Mouse (Mus musculus) common myeloid progenitor, adult 5-6 weeks (primary cell): ENCODE results near the gene Ube2j1. TPM values are rescaled to one million over a fixed set of nuclear protein-coding genes. Genes with fewer than 3 reads are reported as not detected.

Source experiments
- ATAC-seq: replicated peaks from 2 replicates; pipeline ENCODE4 v1.8.0; 2016; ENCODE audit warnings: low read depth, mild to moderate bottlenecking, moderate TSS enrichment, inconsistent platforms; ENCODE audit not compliant: poor library complexity, severe bottlenecking
- total RNA-seq: library from RNA; stranded (forward); fragments of 200-1000, 187-1606 nt; gene quantifications from 2 replicates; pipeline ENCODE4 v1.2.3, GENCODE M21; 2017

Ube2j1 gene
- total RNA-seq, 1 experiment from 2014 or later: 53.7 TPM

- no peak for ATAC-seq
These were observed 23.6 kb upstream of the Ube2j1 start for GRCm38 (mm10) chr4:33007443-33008217.

DNA sequence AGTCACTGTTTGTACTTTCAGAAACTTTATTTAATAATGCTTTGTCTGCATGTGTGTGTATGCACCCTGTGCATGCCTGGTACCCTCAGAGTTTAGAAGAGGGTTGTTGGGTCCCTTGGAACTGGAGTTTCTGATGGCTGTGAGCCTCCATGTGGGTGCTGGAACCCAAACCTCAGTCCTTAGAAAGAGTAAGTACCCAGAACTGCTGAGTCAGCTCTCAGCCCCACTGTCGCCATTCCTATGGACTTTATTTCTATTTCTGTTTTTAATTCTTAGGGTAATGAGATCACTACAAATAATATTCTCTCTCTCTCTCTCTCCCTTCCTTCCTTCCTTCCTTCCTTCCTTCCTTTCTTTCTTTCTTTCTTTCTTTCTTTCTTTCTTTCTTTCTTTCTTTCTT is 21.1 kb upstream of the Ube2j1 start:
- no peak for ATAC-seq

GRCm38 (mm10) chr4:33012484-33012883 is 18.7 kb upstream of the Ube2j1 start:
- no peak for ATAC-seq

DNA sequence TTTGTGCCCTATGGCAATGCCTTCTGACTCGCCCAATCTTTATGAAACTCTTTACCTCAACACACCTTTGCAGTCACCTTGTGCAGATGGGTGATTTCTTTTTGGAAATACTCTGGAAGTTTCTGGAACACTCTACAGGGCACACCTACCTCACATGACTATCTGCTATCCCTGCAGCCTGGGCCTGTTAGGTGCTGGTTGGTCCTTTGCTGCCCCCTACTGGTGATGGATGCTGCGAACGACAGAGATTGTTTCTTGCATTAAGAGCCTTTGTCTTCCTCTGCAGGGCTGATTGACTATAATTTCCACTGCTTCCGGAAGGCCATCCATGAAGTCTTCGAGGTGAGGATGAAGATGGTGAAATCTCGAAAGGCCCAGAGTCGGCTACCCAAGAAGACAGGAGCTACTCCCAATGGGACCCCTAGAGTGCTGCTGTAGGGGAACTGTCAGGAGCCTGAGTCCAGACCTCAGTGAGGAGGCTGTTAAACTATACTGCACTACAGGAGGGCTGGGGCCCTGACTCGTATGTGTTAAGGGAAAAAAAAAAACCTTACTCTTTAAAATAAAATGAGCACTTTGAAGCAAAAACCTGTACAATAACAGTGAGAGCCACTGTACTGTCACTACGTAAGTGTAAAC is 12.7 kb upstream of the Ube2j1 start:
- peak; percentile 94 for ATAC-seq

DNA sequence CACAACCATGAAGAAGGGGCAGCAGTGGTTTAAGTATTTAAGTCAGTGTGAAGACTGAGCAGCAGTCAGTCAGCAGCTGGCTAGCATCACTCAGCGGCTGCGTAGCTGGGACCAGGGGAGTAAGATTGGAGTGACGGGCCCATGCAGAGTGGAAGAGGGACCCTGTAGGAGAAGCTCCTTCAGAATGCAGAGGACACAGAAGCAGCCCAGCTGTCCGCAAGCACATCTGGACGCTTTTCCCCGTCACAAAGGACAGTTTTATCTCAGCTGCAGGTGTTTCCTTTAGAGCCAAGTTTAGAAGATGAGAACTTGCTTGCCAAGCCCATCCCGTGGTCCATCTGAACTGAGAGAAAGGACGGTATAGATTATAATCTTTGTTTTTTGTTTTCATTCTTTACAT is 6.8 kb upstream of the Ube2j1 start:
- no peak for ATAC-seq

DNA sequence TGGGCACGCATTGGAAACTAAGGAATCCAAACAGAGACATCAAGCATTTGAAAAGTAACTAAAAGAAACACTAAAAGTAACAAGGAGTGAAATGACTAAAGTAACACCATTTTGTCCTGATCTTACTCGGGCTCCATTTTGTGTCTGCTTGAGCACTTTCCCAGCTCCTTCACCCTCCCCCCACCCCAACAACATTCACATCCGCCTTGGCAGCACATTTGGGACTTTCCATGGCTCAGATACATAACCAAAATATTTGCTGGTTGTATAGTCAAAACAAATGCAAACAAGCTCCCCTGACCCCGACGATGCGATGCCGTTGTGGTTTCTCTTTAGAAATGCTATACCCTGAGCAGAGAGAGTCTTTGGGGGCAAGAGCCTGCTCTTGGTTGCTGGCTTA is 2.1 kb upstream of the Ube2j1 start:
- ATAC-seq: no peak

DNA sequence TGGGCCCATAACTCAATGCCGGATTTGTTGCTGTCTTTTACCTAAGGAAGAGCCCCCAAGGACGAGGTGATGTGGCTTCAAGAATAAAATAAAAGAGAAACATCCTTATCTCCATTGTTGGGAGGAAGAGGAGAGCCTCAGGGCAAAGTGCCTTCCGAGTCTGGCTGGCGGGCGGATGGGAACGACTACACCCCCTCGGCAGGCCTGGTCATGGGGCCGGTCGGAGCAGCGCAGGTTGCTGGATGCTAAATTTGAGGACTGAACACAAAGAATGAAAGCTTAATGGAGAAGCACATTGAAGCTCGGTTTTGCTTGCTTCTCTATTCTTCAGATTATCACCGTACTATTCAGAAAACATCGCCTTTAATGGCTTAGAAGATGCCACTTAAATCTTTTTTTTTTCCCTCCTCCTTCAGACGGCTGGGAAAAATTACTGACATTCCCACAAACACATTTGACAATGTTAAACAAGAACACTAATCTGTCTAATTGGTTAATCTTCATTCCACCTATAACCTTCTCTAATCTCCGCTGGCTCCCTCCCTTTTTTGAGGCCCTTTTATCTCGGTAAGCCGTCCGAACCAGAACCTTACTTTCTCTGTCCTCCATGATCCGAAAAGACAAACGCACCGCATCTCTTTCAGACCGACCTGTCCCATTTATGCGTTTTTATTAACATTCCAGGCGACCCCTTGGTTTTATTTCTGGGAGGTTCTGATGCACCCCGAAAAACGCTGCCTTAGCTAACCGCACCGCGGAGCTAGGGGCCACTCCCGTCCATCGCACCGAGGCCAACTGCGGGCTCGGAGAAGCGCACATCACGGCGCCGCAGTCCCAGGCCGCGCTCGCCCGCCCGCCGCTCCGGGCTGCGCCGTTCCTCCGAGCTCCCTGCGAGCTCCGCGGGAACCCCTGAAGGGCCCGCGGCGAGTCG is 687 bp upstream of the Ube2j1 start:
- peak; percentile 31 for ATAC-seq

DNA sequence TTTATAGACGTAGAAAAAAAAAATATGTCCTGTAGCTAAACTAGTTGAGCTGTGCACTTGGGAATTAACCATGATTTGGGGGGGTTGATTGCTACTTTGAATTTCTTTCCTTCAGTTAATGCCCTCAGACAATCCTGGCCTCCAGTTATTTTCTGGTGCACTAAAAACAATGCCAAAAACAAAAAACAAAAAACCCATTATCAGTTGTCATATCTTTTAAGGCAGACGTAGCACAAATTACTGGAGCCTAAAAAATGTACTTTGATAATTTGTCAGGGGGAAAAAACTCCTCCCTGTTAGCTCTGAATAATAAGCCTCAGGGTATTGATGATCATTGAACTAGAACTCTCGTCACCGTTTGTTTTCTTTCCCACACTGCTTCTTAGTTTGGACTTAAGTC is 829 bp downstream of the Ube2j1 start:
- no peak for ATAC-seq

- ATAC-seq: no peak
These were observed 2.3 kb downstream of the Ube2j1 start for GRCm38 (mm10) chr4:33033515-33033914.

DNA sequence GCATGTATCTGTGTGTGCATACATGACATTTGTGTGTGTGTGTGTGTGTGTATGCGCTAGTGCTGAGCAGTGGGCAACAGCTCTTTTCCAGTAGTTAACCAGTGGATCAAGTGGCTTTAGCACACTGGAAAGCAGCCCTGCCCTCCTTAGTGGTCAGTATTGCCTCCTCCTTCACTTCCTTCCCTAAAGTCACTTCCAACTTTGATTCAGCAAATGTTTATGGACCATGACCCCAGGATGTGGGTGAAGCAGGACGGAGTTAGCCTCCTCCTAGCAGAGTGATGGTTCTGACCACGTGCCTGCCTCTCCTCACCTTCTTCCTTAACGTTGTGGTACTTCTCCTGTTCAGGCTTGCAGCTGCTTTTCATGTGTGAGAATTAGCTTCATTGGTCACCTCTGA is 8.6 kb downstream of the Ube2j1 start:
- ATAC-seq: no peak

DNA sequence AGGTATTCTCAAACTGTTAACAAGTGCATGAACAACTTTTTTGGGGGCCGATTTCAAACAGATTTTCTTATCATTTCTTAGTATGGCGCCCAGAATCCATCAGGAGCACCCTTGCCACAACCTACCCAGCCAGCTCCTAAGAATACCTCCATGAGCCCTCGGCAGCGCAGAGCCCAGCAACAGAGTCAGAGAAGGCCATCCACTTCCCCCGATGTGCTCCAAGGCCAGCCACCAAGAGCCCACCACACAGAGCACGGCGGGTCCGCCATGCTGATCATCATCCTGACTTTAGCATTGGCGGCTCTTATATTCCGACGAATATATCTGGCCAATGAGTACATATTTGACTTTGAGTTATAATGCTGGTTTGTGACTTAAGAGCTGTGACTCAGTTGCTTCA is 18.4 kb downstream of the Ube2j1 start:
- ATAC-seq: no peak

DNA sequence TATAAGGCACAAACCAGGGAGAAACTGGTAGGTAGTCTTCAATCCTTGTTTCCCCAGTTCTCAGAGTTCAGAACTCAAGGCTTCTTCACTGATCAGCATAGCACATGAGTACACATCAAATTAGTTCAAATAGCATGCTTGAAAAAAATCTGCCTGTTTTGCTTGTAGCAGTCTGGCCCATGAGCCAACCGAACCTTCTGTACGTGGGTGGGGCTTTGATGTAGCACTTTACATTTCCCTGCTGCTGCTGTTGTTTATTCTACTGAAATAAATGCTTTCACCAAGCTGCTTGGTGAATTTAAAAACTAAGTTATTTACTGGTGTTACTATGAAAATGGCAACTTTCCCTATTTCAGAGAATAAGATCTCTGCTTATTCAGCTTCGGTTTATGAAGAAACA is 20.8 kb downstream of the Ube2j1 start:
- ATAC-seq: no peak

DNA sequence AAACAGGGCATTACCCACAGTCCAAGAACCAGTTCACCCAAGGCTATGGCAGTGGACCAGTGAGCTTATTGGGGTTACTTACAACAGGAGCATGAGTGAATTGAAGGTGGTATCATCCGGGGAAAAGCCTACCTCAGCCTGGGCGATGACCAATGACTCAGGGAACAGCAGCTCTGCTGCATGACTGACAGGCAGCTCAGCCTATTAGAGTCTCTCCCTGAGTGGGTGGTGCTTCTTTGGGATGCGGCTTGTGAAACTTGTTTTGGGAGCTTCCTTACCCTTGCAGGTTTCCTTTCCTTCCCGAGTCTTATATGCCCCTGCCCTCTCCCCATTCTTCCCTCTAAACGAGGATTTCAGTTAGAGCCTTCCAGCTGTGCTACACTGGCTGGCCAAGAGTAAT is 21.4 kb downstream of the Ube2j1 start:
- ATAC-seq: 0 out of 2 replicates have a peak, but pooled peaks have one; percentile 11

GRCm38 (mm10) chr4:33054426-33054825 is 23.2 kb downstream of the Ube2j1 start:
- 0 out of 2 replicates have a peak, but pooled peaks have one; percentile 32 for ATAC-seq

GRCm38 (mm10) chr4:33056317-33056716 is 25.1 kb downstream of the Ube2j1 start:
- ATAC-seq: no peak

DNA sequence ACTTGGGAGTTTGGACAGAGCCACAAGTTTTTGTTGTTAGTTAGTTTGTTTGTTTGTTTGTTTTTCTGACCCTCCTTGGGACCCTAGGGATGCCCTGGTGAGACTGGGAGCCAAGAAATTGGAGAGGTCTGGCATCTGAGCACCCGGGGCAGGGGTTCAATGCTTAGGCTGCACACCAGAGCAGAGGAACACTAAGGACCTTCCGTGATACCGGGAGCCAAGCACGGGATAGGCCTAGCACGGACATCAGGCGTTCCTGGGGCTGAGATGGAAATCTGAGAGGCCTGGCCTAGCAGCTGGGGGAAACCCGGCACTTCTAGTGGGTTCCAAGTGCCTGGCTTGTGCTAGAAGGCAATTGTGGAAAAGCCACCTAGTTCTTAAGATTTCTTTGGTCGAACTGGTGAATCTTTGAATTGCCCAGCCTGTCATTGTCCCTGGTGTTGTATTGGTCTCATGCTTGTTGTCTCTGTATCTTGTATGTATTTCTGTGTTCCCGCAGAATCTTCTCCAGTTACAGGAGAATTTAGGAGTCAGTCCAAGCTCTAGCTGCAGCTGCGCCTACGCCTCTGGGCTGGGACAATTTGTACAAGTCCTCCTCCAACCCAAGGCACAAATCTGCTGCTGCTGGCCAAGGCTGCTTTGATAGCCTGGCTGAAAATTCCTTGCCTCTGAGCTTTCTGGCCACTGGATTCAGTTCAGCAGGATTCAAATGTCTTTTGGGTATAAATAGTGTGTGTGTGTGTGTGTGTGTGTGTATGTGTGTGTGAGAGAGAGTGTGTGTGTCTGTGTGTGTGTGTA is 26.9 kb downstream of the Ube2j1 start:
- ATAC-seq: no peak

DNA sequence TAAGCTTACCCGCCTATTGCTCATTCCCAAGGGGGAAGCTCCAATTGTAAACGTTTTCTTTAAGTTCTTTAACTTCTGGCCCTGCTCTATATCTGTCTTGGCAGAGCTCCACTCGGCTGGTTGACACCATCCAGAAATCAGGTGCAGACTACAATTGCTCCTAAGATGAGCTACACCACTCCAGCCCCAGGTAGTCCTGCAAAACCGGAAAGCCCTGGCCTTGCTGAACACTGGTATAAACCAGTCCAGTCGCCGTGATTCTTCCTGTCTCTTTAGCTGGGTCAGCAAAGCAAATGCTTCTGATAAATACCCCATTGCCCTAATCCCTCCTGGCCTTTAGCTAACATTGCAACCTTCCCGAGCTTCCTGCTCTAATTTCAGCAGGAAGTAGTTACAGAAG is 29.9 kb downstream of the Ube2j1 start:
- ATAC-seq: no peak

GRCm38 (mm10) chr4:33062981-33063380 is 31.8 kb downstream of the Ube2j1 start, which contains the start of gene Gabrr2:
Gene Gabrr2 (plus strand): TSS chr4:33062999.
- ATAC-seq: no peak

GRCm38 (mm10) chr4:33064986-33065385 is 33.8 kb downstream of the Ube2j1 start:
- no peak for ATAC-seq
